Mouse (Mus musculus): ENCODE data around the gene Sp100. TPM values are rescaled to one million over a fixed set of nuclear protein-coding genes. Genes with fewer than 3 reads are reported as not detected.
"Not testable (repeated sequence)": the region's sequence is repeated elsewhere in the genome, so short reads cannot be mapped to it uniquely, and the experiment has no call there.

Gene Sp100
- total RNA-seq (2015): 477 and 499 TPM in 2 replicates
- 247 and 313 TPM in 2 replicates for total RNA-seq (2017)

DNA sequence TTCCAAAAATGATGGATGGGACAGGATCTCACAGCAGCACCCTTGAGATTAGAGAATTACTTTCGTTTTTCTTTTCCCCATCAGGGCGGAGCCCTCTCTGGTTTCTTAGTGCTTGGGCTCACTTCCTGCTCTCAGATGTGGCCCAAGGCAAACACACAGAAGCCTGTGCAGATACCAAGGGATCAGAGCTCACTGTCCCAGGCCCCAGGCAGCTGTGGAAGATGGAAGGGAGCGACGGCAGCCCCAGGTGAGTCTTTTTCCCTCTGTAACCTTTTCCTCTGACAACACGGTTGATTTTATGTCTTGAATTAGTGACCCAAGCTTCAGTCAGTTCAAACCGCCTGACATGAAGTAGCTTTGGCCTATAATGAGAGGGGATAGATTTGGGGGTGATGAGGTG lies at the start of gene Sp100:
TSS of gene Sp100 (plus strand) at position 108 of the 400 bp plus-strand sequence.
- not testable (repeated sequence) for ATAC-seq (ENCODE audit: poor library complexity, severe bottlenecking)

DNA sequence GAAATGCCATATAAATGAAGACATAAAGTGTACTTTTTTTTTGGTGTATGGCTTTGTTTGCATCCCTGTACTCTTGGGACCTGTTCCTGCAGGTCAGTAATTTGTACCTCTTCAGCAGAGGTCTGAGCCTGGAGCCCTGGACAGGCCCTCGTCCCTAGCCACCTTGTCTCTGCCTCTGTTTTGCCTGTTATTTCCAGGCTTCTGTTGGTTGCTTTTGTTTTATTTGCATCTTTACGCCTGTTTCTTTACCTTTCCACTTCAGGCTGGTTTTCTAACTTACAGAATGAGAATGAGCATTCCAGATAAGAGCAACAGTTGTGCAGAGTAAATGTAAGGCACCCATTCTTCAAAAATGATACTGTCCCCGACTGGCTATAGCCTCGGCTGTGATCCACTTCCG lies 49.7 kb upstream of the Sp100 start, which contains the start of gene Sp140:
TSS of gene Sp140 (plus strand) at position 301 of the 400 bp plus-strand sequence.
- ATAC-seq (ENCODE audit: poor library complexity, severe bottlenecking): not testable (repeated sequence)

DNA sequence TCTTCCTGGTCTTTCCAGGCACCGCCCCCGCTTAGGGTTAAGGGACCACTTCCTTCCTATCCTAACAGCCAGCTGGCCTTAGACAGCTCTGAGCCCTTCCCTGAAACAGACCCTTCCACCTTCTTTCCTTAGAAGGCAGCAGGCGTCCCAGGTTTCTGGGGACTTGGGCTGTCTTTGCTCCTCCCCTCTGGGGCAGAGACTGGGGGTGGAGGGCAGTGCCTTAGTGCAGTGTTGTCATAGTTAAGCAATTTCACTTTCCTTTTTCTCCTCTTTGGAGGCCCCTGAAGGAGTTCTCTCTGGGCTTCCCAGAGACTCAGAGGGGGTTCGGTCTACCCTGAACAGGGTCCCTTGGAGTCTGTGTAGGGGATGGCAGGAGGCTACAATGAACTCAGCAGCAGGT lies 49.0 kb upstream of the Sp100 start:
- ATAC-seq (ENCODE audit: poor library complexity, severe bottlenecking): not testable (repeated sequence)

DNA sequence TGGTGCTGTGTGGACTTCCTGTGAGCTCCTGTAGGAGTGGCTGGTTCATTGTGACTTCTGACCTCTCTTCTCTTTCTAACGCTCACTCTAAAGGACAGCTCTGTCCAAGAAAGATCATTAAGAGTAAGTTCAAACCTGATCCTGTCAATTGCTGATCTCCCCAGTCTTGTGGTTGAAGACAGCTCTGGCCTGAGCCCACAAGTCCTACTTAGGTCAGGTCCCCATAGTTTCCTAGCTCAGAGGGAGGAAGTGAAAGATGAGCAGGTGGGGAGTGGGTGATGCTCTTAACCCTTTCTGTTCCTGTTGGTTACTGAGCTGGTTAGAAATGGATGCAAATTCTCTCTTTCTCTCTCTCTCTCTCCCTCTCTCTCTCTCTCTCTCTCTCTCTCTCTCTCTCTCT lies 45.4 kb upstream of the Sp100 start:
- not testable (repeated sequence) for ATAC-seq (ENCODE audit: poor library complexity, severe bottlenecking)

DNA sequence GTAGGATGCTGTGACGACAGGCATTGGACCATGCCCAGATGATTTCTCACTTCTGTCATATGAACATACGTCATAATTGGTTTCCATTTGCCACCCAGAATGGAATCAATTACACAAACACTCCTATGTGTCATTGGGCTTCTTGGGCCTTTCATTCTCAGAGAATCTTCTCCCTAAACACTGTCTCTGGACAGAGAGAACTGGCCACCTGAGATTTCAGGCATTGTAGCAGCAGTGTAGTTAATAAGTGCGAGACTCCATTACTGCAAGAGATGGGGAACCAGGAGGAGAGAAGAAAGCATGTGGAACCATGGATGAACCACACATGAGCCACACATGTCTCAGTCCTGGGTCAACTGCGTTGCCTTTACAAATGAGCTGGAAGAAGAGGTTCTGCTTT lies 41.4 kb upstream of the Sp100 start:
- not testable (repeated sequence) for ATAC-seq (ENCODE audit: poor library complexity, severe bottlenecking)

DNA sequence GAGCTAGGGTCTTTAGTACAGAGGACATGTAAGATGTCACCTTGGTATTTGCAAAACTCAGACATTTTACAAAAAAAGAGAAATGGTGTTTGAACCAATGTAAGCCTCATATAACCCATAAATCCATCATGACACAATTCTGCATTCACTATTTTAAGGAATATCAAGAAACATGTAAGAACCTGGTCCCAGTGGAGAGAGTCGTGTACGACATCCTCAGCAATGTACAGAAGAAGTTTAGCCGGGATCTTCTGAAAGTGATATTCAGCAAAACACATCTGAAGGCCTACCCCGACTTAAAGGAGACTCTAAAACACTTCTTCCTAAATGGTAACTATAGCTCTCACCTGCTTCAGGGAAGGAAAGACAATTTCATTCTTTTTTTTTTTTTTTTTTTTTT lies 39.2 kb upstream of the Sp100 start:
- ATAC-seq (ENCODE audit: poor library complexity, severe bottlenecking): not testable (repeated sequence)

DNA sequence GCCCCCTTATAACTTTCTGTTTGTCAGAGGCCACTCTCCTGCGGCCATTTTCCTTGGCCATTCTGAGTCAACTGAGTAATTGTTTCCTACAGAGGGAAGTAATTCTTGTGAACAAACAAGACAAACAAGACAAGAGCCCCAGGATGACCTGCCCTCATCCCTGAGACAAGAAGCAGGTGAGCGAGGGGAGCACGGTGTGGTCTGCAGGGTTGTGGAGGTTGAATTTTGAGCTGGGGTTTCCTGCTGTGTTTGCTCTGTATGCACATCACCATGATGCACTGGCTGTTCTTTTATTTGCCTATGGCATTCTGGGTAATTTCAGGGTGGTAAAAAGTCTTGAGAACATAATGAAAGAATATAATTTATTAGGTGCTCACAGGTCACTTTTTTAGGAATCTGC lies 34.7 kb upstream of the Sp100 start:
- ATAC-seq (ENCODE audit: poor library complexity, severe bottlenecking): not testable (repeated sequence)

DNA sequence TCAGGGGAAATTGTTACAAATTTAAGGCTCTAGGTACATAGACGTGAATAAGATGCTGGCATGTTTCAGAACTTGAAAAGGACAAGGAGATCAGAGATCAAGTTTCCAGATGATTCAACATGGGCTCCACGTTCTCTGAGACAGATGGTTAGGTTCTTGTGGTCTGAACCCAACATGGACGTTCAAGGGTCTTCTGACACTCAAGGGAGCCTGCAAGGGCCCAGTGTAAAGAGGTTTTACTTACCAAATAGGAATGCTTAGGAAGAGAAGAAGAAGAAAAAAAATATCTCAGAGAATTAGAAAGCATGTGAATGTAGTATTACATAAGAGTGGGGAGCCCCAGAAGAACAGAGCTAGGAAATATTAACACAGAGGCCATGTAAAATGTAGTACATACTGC lies 34.0 kb upstream of the Sp100 start:
- ATAC-seq (ENCODE audit: poor library complexity, severe bottlenecking): not testable (repeated sequence)

DNA sequence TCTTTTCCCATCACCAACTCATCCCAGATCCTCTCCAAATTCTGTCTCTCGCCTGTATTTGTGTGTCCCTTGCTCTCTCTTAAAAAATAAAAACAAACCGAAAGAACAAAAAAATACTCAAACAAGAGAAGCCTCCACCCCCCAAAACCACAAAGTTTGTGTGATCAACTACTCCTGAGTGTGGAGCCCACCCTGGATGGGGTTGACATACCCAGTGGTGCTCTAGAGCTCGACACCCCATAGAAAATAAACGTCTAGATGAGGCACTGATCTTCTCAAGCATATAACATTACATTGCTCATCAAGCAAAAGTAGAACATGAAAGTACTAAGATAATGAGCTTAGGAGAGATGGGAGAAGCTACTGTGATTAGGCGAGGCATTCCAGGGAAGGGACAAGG lies 32.6 kb upstream of the Sp100 start:
- not testable (repeated sequence) for ATAC-seq (ENCODE audit: poor library complexity, severe bottlenecking)

DNA sequence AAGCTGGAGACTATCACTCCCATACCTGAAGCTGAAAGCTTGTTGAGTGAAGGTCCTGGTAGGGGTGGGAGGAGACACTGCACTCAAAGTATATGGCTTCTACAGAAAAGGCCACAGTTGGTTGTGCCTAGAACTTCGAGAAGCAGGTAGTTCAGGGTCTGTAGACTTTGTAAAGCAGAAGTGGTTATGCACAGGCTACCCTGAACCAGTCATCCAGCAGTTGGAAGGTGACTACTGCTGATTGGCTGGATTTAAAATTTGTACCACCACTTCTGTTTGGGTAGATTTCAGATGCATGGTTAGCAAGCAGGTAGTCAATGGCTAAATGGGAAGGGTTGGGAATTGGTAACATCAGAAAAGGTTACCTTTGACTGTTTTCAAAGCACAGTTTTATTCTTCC lies 31.1 kb upstream of the Sp100 start:
- not testable (repeated sequence) for ATAC-seq (ENCODE audit: poor library complexity, severe bottlenecking)

DNA sequence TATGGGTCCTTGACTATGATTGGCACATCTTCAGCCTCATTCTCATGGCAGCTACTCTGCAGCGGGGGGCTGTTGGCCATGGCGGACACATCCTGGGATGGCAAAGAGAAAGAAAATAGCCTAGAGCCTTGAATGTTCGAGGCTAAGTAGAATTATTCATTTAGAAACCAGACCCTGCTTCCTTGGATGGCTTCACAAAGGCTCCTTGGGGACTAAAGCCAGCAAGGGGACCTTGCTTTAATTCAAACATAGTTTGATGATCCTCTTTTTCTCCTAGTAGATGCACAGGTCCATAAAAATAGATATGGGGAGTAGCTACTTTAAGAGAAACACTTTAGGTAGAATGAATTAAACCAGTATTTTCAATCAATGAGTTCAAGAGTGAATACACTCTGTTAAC lies 12.9 kb upstream of the Sp100 start:
- ATAC-seq (ENCODE audit: poor library complexity, severe bottlenecking): not testable (repeated sequence)

DNA sequence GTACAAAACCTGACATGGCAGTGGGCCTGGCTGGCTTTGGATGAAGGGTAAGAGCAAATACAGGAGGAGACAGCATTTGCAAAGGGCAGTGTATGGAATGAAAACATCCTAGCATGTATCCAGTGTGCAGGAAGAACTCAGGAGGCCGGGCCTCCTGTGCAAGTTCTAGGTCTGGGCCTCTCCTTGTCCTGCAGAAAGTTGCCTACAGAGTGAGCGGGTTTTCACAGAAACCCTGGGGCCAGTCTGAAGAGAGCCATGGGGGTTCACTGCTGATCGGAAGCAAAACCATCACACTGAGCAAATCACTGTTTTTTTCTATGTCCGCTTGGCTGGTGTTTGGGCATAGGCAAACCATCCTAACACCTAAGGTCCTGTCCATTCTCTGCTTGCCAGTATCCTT lies 11.6 kb upstream of the Sp100 start:
- not testable (repeated sequence) for ATAC-seq (ENCODE audit: poor library complexity, severe bottlenecking)

DNA sequence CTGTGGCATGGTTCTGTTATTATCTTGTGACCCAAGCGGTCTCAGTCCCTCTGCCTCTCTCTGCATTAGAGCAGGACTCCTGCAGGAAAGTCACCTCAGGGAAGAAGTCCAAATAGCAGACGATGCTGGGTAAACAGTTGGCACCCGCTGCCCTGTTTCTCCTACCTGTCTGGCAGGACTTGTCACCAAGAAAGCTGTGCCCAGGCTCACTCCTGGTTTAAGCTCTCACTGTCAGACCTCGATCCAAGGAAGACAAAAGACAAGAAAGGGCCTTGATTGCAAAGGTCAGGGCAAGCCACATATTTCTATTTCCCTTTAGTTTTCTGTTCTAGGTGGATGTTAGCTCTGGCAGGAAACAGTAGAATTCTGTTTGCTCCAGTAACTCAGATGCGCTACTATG lies 736 bp downstream of the Sp100 start:
- ATAC-seq (ENCODE audit: poor library complexity, severe bottlenecking): not testable (repeated sequence)

DNA sequence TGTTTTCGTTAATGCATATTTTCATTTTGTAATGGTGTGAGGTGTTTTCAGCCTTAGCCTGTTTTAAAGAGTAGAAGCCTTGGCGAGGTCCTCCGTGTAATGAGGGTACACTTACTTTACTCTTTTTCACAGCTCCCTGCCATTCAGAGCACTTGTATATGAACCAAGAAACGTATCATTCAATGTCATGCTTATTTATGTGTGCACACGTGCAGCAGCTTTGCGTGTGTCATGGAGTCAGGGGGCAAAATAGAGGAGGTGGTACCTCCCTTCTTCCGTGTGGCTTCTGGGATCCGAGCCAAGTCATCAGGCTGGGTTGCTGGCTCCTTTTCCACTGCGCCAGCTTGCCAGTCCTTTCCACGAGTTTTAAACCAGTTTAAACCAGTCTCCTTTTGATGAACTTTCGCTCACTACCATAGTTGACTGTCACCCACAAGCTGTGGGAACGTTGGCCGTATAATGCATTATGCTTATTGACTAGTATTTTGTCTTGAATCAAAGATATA lies 2.0 kb downstream of the Sp100 start:
- not testable (repeated sequence) for ATAC-seq (ENCODE audit: poor library complexity, severe bottlenecking)

DNA sequence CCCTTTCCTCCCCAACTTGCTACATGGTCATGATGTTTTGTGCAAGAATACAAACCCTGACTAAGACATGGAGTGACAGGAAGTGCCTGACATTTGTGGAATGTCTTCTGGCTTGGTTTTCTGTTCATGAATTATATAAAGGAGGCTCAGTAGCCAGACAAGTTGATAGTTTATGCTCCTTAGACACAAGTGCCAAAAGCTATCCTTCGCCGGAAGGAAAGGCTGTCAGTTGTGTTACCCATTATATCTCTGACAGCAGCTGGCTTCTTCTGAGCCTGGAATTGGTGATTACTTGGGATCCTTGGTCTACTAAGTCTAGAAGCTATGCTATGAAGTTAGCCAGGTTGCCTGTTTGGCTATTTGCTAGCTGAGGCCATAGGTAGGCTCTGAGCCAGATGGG lies 7.4 kb downstream of the Sp100 start:
- not testable (repeated sequence) for ATAC-seq (ENCODE audit: poor library complexity, severe bottlenecking)

DNA sequence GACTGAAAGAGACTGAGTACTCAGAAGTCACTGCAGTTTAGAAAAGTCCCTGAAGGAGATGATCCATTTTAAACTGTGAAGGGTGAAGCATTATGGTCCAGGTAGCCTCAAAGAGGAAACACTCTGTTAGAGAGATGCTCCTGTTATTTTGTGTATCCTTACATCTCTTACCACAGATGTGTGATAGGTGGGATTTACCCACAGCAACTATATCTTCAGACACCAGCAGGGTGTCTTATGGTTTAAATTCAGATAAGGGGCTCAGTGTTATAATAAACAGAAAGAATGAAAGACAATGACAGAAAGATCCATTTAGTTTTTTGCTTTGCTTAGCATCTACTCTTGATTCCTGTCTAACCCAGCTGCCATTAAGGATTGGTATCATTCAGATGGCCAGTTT lies 14.5 kb downstream of the Sp100 start:
- ATAC-seq (ENCODE audit: poor library complexity, severe bottlenecking): no peak

DNA sequence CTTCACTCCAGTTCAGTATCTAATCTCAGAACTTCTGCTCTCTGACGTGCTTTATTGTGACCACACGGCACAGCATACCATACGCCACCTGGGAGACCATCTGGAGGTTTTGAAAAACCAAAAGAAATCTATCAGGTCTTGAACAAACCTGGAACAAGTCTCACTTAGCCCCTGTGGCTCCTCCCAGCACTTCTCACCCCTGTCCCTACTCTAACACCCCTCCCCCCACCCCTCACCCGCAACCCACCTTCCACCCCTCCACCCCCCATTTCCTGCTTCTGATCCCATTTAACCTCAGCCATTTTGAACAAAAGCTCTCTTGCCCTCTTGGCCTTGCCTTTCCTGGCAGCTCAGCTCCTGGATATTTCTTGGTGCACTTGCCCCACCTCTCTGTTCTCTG lies 30.4 kb downstream of the Sp100 start:
- peak; percentile 30 for ATAC-seq (ENCODE audit: poor library complexity, severe bottlenecking)

DNA sequence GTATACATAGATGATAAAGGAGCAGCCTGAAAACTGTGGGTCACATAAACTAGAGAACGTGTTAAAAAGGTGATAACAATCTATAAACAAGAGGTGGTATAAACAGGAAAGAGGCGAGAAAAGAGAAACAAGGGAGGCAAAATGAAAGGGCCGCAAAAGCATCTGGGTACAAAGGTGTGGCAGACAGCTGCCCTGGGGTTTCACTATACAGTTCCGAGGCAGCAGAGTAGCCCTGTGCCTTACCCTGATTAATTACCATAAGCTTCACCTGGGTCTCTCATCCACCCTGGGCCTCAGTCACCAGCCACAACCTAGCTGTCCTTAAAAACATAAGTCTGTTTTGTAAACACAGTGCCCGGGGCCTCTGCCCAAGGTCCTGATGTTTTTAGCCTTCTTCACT lies 36.9 kb downstream of the Sp100 start:
- ATAC-seq (ENCODE audit: poor library complexity, severe bottlenecking): 0 out of 2 replicates have a peak, but pooled peaks have one; percentile 16

DNA sequence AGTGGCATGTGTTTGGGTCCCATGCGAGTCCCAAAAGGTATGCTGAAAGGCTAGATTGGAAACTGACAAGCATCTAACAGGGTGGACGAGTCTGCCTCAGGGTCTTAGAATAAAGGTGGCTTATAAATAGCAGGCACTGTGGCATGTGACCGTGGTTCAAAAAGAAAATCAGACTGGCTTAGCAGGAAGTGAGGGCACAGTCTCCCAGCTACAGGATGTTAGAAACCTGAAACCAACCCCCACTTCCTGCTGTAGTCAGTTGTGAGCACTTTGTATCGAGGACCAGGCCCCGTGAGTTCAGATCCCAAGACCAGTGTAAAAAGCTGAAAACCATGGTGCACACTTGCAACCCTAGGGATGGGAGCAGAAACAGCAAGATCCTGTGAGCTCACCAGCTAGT lies 37.6 kb downstream of the Sp100 start:
- peak; percentile 84 for ATAC-seq (ENCODE audit: poor library complexity, severe bottlenecking)

DNA sequence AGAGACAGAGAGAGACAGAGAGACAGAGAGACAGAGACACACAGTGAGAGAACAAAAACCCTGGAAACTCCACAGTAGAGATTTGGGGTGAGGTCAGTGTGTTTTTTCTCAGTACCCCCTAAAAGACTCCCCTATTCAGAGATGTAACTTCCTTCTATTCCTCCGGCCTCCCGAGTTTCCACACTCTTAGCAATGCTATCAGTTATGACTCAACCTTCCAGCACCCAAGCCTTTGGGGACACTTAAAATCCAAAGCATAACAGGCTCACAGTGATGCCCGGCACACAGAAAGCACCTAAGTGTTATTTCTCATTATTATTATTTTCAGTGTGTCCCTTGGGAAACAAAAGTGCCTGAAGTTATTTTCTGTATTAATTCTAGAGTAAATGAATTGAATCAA lies 40.8 kb downstream of the Sp100 start:
- ATAC-seq (ENCODE audit: poor library complexity, severe bottlenecking): peak; percentile 47; the same call in 1 of the 2 replicates

DNA sequence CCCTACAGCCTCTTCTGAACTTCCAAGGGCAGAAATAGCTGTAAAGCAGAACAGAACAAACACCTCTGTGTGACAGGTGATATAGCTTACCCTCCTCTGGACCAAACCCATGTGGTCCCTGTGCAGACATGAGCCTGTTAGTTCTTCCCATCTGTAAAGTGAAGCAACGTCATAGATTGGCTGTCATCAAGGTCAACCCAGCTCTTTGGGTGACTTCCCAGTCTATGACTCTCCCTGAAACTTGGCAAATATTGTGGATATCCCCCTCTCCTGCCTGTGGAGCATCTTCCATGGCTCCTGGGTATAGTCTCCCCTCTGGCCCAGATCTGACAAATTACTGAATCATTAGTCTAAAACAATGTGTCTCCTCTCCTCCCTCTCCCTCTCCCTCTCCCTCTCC lies 42.5 kb downstream of the Sp100 start:
- ATAC-seq (ENCODE audit: poor library complexity, severe bottlenecking): no peak

DNA sequence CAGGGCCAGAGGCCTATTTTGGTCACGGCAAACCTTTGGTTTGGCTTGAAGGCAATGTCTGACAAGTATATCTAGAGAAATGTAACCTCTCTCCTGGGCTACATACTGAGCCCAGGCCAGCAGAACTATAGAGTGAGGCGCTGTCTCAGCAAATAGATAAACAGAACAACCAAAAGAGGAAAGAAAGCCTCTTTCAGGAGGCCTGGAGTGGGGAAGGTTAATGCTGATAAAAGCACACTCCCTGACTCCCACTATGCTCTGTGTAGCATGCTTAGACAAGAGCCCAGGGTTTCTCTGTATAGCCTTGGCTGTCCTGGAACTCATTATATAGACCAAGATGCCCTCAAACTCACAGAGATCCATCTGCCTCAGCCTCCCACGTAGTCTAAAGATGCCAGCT lies 43.5 kb downstream of the Sp100 start:
- ATAC-seq (ENCODE audit: poor library complexity, severe bottlenecking): no peak

DNA sequence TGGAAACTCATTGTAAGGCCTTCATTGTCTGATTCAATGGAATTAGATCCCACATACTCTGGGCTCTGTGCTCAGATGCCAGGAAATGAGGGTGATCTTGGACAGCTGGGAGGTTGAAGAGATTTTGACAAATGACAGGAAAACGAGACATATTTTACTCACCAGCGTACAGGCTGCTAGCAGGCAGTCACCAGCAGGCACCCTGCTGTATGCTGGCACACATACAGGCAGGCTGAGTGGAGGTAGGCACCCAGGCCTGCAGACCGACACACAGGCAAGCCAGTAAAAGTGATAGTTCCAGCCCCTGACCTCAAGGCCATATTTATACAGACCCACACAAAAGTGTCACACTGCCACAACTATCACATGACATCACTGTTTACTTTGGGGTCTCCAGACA lies 45.9 kb downstream of the Sp100 start:
- ATAC-seq (ENCODE audit: poor library complexity, severe bottlenecking): no peak
